Mouse (Mus musculus) right cerebral cortex, postnatal 10 days (tissue): ENCODE results near the gene Dlg2.

ENCODE experiments used
- DNase-seq, 2 experiments: peaks; one replicate each; pipeline ENCODE4 v3.0.0; 2021; ENCODE audit warnings: low spot score in 2 of 2

Dlg2 gene

DNA sequence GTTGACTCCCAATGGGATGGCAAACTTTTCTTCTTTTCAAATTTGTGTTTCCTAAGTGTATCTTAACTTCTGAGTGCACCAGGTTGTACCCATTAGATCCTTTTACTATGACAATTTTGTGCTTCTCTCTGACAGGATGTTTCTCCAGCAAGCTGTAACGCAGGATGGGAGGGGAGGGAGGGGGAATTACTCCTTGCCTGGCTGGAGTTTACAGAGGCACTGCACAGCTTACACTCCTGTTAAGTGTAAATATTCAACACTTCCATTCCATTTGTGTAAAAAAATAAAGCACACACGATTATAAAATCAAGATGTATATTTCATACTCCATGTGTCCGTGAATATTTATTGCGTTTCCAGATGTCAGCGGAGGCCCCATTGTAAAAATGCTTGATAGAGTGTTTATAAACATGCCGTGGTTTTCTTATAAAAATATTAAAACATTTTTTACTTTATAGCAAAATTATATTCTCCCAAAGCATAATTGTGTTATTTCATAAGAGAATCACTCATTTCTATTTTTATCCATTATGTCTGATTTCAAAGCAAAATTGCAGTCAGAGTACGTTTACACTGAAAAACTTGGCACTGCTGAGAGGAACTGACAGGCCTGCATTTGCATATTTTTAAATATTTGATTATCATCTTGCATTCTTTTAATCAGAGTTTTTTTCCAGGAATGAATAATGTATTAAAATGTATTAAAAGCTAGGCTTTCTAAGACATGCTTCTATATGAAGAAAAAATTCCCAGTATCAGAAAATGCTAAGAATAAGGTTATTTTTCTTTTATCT lies 1972.5 kb downstream of the Dlg2 start:
- DNase-seq: no peak

DNA sequence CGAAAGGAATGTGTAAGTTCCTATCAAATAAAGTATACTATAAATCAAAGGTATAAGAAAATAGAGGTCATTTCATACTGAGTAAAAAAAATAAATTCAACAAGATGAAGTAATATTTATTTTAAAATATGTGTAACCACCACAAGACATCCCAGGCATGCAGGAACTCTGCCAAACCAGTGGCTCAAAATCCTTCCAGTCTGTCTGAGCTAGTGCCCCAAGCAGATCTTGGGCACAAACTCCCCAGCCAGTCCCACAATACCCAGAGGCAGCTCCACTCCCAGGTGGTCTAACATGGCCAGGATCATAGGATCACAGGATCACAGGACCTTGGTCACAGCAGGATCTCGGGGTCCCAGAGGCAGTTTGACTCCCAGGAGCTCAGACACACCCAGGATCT lies 1977.7 kb downstream of the Dlg2 start:
- no peak for DNase-seq

DNA sequence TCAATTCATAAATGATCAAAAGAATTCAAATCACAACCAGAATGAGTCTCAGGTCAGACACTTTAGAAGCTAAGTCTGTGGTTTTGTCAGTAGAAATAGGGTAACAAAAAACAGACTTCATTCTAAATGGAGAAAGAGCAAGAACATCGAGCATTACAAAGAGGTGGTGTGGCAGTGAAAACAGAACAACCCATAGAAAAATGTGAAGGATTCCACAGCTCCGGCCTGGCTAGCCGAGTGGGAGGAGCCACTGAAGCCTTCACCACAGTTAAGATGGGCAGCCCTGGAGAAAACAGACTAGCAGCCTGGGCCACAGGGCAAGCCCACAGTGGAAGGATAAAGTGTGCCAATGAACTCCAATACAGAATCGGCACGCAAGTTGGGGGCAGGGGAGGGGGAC lies 1979.5 kb downstream of the Dlg2 start:
- DNase-seq: no peak

DNA sequence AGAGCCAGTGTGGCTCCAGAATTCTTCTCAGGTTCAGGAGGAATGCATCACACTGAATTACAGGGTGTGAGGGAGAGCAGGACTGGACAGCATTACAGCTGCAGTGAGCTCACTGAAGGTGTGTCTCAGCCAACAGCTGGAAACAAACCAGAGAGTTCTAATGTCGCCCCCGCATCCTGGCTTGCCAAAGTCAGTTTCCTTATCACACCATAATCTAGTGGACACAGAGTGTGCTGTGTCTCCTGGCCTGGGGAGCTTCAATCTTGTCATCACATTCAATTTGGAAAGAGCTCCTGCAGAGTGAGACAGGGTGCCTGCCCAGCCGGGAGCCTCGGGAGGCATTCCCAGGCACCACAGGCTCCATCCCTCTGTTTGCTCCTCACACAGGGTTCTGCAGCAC lies 1981.3 kb downstream of the Dlg2 start:
- DNase-seq: no peak

DNA sequence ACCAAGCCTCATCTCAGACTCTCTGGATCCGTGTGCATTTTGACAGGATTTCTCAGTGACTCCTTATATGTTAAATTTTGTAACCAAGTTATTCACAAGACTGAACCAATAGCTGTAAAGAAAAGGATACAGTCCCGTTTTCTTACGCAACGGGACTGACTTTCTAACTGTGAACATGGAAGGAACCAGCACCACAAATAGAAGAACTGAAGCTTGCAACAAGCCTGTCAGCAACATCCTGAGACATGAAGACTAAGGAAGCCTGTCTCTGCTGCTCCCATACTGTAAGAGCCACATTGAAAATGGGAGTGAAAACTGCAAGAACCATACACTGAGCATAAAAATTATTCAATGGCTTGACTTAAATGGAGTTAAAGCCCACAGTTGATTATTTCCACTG lies 1981.8 kb downstream of the Dlg2 start:
- no peak for DNase-seq

DNA sequence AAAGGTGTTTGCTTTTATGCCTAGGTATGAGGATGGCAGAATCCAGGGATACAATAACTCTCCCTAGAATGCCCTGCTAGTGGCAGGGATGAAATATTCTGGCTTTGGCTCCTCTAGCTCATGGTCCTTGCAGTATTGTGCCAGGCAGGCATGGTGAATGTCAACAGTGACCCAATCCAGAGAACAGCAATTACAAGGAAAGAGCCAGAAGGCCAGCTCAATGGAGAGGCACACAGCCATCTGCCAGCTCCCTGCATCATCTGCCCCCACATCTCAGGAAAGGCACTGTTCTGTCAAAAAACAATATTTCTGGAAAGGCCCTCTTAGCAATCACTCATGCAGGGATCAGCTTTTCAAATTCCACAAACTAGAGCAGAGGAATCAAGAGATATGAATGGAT lies 1984.1 kb downstream of the Dlg2 start:
- DNase-seq: no peak

GRCm38 (mm10) chr7:92461256-92461655 lies 1984.8 kb downstream of the Dlg2 start:
- DNase-seq: no peak

DNA sequence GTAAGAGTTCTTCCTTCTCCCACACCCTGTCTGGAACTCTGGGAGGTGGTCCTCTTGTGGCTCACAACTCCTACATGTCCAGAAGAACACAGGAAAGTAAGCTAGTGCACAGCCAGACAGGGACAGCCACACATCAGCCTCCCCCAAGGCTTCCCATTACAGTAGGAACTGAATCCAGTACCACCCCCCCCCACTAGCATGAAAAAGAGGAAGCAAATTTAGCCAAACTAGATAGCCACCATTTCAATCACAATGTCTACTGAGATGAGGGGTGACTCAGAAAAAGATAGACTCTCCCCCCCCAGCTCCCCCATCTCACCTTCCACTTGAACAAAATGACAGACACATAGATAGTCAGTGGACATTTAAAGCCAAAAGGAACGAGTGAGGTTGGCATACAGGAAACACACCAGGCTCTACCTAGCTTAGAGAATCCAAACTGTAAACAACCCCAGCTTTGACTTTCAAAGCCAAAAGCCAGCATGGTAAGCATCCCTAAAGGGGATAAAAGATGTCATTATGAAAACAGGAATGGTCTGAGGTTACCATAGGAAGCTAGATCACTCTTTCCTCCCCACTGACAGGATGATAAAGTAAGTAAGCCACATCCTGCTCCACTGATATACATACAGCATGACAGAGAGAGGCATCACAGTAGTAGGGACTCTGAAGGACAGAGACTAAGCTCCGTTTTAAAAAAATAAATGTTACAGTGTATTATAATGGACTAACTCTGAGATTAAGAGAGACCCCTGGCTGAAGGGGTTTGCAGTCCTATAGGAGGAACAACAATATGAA lies 1986.8 kb downstream of the Dlg2 start:
- DNase-seq: no peak

DNA sequence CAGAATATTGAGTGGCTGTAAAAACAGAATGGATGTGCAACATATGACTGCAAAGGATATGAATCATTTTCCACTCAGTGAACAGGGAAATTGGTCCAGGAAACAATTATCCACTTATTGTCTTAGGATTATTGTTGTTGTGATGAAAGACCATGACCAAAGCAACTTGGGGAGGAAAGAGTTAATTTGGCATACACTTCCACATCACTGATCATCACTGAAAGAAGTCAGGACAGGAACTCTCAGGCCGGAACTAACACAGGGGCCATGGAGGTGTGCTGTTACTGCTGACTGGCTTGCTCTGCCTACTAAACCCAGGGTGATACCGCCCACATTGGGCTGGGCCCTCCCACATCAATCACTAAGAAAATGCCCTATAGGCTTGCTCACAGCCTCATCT lies 1987.8 kb downstream of the Dlg2 start:
- DNase-seq: no peak

- no peak for DNase-seq
These were observed 2002.7 kb downstream of the Dlg2 start for GRCm38 (mm10) chr7:92479143-92479542.

GRCm38 (mm10) chr7:92479748-92480147 lies 2003.3 kb downstream of the Dlg2 start:
- DNase-seq: no peak

GRCm38 (mm10) chr7:92483346-92483745 lies 2006.9 kb downstream of the Dlg2 start:
- DNase-seq: no peak

DNA sequence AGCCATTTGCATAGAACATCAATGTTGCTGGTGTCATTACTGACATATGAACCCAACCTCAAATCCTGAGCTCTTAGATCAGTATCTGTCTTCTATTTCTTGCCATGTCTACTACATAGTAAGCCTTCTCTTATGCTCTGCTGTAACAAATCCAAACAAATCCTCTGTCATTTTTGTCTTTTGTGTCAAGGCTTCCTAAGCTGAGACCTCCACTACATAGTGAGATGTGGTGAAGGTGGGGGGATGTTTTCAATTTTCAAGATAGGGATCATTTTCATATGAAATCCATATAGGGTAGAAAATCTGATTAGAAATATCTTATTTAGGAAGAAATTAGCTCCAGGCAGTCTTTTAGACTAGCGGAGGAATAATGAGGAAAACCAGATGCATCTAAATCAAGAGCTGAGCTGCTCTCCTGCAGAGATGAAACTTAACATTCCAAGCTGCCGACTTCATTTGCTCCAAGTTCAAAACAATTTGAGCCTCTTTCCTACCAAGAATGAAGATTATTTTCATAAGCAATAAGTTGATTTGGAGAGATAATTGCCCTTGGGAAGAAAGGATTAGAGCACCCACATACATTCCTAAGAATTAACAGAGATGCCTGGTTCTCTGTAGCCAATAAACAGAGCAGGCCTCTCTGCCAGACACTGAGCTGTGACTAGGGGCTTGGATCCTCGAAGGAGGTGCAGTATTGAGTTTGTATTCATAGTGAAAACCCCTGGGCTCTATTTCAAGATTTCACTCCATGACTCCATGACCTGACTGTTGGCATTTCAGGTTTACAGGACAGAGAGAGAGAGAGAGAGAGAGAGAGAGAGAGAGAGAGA lies 2009.6 kb downstream of the Dlg2 start:
- DNase-seq: no peak

DNA sequence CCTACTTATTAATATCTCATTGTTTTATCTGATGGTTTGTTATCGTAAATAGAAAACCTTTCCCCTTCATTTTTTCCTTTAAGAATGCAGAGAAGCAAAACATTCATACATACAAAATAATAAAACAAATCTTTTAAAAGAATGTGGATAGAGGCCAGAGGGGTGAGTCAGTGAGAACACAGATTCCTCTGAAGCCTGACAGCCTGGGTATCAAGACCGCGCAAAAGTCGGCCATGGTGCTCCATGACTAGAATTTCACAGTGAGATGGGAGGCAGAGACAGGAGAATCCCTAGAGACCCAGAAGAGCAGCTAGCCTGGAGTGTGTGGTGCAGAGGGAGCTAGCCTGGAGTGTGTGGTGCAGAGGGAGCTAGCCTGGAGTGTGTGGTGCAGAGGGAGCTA lies 2010.4 kb downstream of the Dlg2 start:
- DNase-seq: no peak

DNA sequence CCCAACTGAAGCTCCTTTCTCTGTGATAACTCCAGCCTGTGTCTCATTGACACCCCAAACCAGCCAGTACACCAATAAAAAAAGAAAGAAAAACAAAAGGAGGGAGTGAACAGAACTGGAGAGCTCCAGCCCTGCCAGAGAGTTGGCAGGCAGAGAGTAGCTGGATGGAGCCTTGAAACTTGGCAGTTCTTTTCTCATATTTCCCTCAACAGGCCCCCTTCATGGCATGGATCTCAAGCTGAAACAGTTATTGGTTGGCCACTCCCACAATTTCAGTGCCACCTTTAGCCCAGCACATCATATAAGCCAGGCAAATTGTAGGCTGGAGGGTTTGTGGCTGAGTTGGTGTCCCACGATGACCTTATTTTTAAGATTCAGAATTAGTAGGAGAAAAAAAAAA lies 2015.8 kb downstream of the Dlg2 start:
- no peak for DNase-seq

GRCm38 (mm10) chr7:92493521-92493920 lies 2017.0 kb downstream of the Dlg2 start:
- no peak for DNase-seq
